Mouse (Mus musculus): ENCODE results near the gene Irs2. TPM values are rescaled to one million over a fixed set of nuclear protein-coding genes. Genes with fewer than 3 reads are reported as not detected.

The Irs2 gene
- polyA plus RNA-seq, 2 experiments from 2014 or later: 0.48 to 0.83 TPM

DNA sequence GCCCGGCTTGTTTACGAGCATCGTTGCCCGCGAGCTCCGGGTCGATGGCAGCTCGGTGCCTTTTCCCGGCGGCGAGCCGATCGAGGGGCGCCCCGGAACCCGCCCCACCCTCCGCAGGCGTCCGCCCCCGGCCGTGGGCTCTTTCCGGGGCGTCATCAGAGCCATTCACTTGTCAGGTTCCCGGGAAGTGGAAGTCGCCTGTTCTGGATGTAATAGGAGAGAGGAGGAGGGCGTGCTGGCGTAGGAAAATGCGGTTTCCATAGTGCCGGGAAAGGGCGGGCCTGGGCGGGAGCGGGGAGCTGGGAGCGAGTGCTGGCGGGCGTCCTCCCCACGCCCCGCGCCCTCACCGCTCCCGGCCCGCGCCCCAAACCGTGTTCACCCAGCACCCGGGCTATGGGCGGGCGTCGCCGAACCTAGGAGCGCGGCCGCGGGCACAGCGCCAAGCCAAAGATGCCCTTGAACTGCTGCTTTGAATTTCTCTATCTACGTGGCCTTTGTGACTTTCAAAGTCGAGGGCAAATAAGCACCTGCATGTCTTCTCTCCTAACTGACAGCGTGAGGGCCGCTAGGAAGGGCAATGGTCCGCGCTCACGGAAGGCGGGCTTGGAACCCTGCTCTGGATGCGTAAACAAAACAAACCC is 1.3 kb upstream of the Irs2 start:
- no peak for ATAC-seq

DNA sequence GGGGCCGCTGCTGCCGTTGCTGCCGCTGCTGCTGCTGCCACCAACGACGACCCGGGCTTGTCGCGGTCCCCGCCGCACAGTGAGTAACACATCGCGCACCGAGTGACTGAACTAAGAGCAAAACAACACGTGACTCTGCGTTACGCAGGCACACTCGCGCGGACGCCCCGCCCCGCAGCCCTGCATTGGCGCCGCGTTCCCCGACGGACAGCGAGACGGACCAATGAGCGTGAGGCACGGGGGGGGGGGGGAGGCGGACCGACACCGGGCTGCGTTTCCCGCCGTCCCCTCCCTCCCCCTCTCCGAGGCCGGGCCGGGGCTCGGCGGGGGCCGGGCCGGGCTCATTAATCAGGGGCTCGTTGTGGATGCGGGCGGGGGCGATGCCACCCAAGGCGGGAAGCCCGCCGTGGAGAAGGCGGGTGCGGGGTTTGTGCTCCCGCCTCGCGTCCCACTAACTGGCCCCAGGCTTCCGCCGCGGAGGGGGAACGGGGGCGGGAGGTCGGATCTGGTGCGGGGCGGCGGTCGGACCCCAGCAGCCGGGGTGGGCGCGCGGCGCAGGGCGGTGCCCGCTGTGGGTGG is 673 bp upstream of the Irs2 start:
- peak; percentile 89 for ATAC-seq

DNA sequence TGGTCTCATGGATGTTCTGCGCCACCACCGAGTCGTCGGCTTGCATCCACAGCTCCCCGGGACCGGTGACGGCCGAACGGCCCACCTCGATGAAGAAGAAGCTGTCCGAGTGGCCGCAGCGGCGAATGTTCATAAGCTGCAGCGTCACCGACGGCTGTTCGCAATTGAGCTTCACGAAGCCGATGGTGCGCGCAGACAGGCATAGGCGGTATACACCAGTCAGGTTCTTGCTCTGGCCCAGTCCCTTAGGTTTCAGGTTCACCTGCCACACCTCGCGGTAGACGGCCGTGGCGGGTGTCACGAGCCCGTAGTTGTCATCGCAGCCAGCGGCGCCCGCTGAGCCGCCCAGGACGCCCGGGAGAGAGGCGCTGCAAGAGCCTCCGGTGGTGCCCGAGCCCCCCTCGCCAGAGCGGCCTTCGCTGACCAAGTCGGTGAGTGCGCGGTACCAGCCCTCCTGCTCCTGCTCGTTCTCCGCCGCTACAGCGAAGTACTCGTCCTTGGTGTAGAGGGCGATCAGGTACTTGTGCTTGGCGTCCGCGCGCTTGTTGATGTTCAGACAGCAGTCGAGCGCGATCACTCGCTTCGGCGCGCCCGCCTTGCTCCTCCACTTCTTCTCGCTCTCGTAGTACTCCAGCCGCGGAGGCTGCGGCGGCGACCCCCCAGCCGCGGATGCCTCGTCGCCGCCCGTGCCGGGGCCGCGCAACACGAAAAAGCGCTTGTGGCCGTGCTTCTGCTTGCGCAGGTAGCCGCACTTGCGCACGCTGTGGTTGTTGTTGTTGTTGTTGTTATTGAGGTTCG is 478 bp downstream of the Irs2 start:
- peak; percentile 10 for ATAC-seq

DNA sequence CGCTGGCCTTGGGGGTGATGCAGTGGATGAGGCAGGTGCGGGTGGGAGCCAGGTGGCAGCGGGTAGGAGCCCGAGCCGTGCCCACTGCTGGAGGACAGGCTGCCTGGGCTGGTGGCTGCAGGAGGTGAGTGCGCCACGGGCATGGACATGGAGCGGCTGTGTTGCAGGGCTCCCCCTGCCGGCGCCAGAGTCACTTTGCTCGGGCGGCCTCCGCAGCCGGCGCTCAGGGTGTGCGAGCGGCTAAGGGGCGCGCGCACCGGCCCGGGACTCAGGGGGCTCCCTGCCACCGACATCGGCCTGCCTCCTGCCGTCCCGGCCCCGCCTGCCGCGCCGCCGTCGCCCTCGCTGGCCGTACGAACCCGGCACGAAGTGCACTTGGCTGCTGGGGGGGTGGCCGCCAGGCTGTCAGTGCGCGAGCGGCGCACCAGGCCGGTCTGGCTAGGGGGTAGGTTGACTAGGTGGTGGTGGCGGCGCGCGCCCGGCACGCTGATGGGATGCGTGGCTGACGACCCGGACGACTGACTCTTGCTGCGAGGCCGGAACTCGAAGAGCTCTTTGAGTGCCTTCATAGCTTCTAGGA is 1.2 kb downstream of the Irs2 start:
- ATAC-seq: peak; percentile 25

DNA sequence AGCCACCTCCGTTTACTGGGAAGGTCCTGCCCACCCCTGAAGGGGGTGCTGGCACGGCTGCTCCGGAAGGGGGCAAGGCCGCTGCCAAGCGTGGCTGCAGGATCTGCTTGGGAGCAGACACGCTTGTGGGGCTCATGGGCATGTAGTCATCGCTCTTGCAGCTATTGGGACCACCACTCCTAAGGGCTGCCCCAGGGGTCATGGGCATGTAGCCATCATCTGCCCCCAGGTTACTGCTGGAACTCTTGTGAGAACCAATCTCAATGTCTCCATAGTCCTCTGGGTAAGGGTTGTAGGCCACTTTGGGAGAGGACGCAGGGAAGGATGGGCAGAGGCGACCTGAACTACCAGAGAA is 2.0 kb downstream of the Irs2 start:
- ATAC-seq: no peak

DNA sequence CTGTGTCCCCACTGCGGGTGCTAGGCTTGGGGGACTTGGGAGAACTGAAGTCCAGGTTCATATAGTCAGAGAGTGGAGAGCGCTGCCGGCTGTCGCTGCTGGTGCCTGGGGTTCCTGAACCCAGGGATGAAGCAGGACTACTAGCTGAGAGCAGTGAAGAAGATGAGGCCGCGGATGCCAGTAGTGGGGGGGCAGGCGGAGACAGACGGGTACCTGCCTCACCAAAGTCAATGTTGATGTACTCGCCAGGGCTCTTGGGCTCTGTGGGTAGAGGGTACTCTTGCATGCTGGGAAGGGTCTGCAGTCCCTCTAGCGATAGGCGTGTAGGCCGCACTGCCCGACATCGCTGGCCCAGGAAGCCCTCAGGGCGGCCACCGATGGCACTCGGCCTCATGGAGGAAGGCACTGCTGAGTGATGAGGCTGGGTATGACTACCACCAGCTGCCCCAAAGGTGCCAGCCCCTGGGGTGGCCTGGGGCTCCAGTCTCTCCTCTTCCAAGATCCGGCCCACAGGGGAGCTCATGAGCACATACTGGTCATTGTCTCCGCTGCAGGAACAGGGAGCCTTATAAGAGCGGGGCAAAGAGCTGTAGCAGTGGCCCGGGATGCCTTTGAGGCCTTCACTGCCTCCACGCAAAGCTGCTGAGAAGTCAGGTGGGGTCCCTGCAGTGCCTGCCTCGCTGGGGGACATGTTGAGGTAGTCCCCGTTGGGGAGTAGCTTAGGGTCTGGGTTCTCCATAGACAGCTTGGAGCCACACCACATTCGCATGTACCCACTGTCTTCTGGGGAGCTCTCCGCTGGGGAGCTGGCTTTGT is 2.6 kb downstream of the Irs2 start:
- no peak for ATAC-seq

DNA sequence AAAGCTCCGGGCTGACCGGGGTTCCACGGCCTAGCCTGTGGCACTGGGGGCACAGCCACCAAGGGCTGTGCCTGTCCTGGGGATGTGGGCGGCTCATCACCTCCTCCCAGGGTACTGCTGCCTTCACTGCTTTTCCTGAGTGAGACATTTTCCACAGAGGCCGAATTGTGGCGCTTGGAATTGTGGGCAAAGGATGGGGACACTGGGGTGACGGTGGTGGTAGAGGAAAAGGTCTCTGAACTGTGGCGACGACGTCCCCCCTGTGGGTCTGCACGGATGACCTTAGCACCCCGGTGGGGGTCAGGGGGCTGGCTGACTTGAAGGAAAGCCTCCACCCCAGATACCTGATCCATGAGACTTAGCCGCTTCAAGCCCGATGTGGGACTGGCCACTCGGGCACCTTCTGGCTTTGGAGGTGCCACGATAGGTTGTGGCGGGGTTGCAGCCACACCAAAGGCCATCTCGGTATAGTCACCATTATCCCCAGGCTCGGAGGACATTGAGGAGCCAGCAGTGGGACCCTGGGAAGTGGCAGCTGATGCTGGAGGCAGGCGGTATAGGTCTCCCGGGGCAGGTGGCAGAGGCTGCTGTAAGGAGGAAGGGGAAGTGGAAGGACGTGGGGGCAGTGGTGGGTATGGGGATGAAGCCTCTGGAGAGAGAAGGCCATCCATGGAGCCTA is 3.3 kb downstream of the Irs2 start:
- ATAC-seq: no peak

DNA sequence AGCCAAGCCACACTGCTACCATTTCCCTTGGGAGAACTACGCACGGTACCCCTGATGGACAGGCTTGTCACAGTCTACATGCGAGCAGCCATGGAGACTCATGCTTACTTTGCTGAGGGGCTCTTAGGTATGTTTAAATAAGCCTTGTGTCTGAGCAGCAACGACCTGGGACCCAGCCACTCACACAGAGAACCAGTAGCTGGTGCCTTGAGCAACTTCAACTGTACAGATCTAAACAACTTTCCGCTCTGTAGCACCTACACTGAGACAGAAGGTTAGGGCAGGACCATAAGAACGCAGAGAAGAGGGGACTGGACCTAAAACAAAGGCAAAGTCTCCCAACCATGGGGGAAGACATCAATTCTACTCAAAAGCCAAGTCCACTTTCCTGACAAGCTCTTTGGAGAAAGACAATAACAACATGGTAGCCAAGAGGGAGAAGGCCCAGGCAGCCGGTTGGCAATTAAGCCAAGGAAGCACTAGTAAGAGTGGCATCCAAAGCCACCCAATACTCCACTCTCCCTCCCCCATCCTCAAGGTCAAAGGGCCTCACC is 4.3 kb downstream of the Irs2 start:
- no peak for ATAC-seq

DNA sequence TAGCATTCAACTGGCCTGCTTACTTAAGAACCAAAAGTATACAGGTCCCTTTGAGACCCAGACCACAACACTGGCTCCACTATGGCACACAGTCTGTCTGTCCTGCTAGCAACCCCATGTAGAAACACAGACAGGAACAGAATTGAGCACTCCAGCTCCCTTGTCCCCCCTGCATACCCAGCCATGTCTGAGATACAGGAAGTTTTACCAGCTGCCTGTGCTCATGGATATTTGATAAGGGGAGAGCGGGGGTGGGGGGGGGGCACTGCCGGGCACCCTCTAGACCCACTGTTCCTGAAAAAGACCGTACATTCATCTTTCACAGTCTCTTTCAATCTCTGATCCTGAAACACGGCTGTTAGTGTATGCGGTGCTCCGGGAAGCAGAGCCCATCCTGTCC is 5.0 kb downstream of the Irs2 start:
- ATAC-seq: no peak

DNA sequence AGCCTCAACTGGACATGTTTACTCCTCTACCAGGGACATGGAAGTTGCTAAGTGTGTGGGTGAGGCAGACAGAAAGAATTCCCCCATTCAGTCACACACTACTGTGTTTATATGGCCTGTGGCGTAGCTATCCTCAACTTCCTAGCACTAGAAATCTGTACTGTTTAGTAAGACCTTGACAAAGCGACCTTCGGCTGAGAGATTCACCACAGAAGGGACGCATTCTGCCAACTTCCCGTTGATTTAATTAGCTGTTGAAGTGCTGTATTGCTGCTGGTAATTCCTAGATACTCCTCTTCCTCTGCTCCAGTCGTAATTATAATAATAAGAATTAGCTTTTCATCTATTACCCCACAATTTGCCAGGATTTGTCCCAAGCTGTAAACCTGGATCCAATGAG is 5.4 kb downstream of the Irs2 start:
- no peak for ATAC-seq

DNA sequence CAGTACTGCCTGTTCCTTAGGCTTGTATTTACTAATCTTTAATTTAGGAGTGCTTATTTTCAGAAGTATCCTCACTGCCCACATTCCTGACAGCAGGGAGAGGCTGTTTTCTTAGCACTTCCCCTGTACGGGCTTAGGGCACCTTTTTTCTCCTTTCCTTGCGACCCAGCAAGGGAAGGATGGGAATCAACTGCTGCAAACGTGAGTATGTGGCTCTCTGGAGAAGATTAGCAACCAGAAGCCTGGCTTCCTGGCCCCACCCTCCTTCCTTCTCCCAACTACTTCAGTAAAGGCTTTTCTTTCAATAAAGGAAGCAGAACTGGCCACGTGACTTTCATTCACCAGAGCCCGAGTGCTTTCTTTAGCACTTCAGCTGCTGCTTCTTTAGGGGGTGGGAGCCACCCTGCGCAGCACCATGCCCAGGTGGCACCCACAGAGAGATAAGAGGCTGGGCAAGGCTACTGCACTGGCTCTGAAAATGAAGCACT is 7.2 kb downstream of the Irs2 start:
- ATAC-seq: peak; percentile 23

DNA sequence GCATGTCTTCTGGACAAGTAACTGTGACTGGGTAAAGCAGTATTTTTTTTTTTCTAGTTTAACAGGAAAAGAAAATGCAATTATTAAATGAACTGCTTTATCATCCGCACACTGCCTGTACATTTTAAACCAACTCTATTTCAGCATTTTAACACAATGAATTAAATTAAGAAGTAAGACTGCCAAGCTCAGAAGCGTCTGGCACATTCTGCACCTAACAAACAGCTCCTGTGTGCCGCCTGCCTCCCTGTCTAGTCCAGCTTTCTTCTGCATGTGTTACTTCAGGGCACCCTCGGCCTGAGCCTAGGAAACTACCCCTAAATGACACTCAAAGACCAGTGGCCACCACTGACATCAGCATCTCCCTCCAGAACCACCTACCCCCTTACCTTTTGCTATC is 8.7 kb downstream of the Irs2 start:
- ATAC-seq: no peak

DNA sequence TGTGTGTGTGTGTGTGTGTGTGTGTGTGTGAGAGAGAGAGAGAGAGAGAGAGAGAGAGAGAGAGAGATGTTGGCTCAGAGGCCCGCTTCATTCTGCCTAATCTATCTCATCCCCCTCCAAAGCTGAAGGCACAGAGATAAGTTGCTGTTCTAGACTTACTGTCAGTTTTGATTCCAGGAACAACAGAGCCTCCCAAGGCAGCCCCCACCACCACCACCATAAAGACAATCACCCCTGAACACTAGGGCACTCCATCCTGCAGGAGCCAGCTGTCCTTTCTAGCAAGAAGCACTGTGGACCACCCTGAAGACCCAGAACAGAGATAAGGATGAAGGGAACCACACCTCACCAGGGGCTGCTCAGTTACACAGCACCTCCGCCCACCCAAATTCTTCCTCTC is 12.0 kb downstream of the Irs2 start:
- ATAC-seq: no peak

DNA sequence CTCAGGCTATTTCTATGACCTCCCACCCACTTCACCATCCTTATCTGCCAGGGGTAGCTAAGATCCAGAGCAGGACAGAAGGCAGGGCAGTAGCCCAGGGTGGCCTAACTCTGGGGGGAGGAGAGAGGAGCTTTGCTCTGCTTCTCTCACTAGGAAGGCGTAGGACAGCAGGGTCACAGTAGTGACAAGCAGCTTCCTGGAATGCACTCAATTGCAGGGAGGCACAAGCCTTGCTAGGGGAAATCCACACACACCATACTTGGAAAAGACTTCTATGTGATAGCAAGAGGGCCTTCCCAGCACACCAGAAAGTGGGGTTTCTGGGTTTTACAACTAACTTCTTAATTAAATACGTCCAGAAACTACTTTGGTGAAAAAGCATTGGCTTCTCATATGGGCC is 12.5 kb downstream of the Irs2 start:
- ATAC-seq: no peak

DNA sequence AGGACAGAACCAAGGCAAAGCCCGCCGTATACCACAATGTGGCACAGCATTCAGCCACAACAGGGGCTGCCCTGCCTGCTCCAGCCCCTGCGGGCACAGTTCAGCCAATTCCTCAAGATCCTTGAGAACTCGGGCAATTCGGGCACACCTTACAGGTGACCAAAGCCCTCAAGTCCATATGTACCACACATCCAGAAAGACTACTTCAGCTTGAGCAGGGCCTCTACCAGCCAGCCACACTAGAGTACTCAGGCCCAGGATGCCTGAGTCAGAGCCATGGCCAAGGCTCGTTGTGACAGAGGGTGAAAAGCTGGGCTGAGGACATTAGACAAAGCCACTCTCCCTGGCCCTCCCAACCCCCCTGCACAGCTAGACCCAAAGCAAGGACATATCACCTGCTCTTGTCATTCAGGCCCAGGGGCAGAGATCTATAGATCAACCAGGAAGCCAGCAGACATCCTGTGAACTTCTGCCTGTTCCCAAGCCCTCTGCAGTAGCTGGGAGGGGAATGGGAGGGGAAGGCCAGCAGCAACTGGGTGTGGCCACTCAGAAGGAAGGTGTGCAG is 13.8 kb downstream of the Irs2 start:
- no peak for ATAC-seq

DNA sequence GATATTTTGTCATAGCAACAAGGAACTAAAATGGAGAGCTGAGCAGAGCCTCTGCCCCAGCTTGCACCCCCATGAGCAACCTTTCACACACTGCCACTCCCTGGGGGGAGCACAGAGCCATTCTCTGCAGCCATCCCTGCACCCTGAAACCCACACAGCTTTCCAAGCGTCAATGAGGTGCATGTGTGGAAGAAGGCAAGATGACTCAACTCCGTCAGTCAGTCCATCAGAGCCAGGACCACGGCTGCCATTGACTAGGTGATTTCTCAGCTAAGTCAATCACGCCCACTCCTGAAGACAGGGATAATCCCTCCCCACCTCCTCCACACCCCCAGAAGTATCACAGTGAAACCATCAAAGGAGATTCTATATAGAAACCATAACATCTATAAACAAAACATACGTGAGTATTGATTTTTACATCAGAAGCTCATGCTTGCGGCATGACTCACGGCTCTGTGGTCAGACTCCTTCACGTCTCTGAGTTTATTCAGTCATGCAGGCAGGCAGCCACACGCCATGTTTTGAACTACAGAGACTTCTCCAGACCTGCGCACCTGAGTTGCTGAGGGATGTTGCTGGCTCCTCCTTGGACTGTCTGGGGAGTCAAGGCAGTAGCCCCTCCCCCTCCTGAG is 14.6 kb downstream of the Irs2 start:
- peak; percentile 65 for ATAC-seq

DNA sequence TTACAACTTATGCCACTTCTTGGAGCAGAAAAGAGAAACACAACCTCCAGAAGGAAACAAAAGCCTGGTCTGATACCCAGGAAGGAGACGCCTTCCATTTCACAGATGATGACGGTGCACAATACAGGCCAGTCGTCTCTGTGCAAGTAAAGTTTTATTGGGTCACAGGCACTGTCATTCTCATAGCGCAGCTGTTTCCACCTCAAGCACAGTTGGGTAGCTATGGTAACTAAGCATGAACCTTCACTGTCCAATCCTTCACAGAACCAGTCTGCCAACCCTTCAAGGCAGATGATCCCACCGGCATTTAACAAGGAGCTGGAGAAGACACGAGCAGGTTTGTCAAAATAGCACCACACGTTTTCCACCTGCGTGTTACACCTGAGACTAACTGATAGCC is 16.2 kb downstream of the Irs2 start:
- ATAC-seq: no peak

DNA sequence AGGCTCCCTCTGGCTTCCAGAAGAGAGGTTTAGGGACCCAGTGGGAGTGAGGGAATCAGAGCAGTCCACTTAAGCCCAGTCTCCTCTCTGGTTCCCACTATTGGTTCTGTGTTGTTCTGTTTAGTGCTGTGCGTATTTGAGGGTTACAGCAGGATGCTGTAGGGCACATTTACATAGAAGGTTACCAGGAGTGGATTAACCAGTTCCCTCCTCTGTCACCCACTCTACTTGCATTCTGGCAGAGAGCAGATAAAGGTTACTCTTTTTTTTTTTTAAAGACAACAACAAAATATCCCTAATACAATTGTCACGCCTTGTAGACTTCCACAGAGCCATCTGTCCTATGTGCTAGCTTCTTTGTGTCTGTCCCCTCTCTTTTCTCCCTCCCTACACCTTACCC is 16.9 kb downstream of the Irs2 start:
- no peak for ATAC-seq

DNA sequence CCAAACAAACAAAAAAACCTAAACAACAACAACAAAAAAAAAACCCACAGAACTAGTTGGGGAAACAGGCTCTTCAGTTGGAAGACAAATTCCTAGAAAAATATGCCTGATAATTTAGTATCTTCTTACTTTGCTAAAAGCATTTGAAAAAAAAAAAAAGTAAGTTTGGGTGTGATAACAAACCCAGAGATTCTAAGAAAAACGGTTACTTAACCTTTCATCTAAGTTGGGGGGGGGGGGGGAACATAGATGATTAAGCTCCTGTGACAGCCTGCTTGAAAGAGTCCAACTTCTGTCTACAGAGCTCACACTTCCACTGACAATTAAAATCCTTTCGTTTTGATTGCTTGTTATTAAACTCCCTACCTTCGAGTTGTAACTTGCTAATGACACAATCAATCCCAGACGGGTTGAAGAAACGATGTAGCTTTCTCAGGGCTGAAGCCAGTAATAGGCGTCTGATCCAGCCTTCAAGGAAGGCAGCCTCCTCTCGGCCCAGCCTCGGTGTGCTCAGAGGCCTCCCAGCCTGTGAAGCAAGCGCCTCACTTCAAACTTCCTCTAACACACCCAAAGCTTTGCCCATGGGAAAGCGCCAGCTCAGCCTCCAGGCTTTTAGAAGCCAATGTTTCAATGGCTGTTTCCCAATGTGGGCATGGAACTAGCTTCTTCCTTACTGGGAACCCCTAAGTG is 17.7 kb downstream of the Irs2 start:
- peak; percentile 22 for ATAC-seq

DNA sequence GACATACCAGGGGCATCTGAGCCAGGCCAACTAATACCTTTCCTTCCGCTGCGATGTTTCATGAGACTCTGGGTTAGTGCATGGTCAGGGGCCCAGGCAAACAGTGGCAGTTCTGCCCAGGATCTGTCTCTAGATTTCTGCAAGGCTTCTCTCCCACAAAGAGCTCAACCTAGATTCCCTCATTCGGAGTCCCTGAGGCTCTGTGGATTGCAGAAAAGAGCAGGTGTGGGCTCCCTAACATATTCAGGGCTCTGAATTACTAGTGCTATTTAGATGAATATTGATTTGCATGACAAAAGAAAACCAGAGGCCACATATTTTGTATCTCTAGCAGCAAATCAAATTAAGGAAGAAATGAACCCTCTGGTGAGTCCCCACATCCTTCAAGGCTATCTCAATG is 18.3 kb downstream of the Irs2 start:
- no peak for ATAC-seq
